Mouse (Mus musculus) ovary, postnatal 10 days (tissue): ENCODE data around the gene Rgl2.
"Not testable (repeated sequence)": the region's sequence is repeated elsewhere in the genome, so short reads cannot be mapped to it uniquely, and the experiment has no call there.

Experiments
- DNase-seq: peaks from one replicate; pipeline ENCODE4 v3.0.0; 2022; ENCODE audit warnings: low spot score

The Rgl2 gene

DNA sequence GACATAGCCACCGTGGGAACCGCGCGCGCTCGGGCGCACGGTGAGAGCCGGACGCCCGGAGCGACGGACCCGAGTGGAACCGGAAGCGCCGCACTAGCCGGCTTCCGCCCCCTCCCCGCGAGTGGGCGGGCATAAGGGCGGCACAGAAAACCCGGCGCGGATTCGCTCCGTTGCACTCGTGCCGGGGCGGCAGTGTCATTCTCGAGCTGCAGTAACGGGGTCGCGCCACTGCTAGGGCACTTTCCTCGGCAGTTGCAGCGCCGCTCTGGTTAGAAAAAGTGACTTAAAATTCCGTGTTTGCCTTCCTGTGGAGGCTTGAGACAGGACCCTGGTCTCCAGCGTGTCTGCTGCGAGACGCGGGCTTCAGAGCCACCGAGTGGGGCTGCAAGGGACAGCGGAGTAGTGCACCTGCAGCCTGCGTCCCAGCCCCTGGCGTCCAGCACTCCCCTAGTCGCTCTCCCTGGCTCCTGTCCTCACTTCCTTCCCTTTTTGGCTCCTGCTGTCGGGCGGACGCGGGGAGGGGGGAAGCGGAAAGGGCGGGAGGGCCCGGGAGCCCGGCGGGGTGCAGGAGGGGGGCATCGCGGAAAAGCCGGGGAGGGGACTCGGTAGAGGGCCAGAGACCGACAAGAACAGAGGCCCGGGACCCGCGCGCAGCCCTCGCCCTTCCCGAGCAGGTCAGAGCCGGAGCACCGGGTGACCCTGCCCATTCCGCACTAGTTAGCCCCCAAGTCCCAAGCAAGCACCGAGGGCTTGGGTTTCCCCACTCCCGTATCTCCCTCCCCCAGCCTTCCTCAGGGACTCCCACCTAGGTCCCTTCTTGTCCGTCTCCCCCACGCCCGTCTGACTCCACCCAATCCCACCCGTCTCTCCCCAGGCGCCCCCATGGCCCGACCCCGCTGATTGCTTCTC, at the start of gene Rgl2:
Gene Rgl2 (plus strand): TSS at position 173 of the 909 bp plus-strand sequence.
- DNase-seq, result peak; percentile 93

DNA sequence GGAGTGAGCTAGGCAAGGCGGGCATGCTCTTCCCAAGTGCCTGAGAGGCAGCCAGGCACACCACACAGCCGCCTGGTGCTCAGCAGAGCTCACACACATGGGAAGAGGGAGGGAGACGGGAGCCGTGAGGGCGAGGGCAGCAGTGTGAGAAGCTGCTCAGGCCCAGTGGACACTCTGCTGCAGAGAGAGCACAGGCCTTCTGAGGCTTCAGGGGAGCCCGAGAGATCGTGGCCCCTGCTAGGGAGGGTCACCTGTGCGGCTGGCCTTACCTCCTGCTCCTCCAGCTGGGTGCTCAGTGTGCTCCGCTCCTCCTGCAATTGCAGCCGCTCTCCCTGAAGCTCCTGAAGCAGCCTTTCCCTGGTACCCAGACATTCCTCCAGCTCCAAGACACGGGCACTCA, 45.0 kb upstream of the Rgl2 start:
- DNase-seq, result not testable (repeated sequence)

DNA sequence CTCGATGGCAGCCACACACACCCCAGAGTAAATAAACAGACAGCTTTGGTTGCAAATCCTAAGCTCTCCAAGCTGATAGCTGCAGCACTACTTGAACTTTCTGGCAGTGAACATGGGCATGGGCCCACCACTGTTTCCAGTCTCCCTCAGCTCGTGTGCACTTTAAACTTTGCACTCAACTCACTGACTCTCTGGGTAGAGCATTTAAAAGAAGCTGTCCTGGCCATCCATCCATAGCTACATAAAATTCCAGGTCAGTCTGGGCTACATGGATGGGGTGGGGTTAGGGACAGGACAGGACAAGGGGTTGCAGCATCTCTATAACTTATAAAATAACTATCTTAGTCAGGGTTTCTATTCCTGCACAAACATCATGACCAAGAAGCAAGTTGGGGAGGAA, 41.5 kb upstream of the Rgl2 start:
- not testable (repeated sequence) for DNase-seq

DNA sequence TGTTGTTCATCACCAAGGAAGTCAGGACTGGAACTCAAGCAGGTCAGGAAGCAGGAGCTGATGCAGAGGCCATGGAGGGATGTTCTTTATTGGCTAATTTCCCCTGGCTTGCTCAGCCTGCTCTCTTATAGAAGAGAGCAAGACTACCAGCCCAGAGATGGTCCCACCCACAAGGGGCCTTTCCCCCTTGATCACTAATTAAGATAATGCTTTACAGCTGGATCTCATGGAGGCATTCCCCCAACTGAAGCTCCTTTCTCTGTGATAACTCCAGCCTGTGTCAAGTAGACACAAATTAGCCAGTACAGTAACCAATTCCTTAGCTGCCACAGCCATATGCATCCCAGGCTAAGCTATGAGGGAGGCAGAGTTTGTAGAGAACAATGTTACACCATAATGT, 41.1 kb upstream of the Rgl2 start:
- not testable (repeated sequence) for DNase-seq

DNA sequence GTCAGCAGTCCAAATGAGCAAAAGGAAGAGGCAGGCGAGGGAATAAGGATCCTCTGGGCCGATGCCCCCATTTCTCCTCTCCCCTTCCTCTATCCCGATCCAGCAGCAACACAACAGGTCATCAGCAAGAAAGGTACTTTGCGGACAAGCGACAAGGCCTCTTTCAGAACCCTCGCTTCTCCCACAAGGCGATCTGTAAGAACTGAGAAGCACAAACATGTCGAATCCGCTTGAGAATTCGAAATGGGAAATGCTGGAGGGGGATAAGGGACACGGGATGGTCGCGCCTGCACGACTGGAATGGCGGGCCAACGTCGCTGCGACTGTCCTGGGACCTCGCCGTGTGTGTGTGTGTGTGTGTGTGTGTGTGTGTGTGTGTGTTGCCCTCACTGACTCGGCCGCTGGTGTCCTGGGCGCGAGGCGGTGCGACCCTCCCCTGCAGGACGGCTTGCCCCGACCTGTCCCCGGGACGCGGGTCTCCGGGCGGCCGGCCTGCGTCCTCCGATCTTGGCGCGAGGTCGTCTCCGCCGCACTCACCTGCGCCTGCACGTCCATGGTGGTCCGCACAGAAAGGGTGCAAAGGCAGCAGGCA, 39.3 kb upstream of the Rgl2 start:
- not testable (repeated sequence) for DNase-seq

DNA sequence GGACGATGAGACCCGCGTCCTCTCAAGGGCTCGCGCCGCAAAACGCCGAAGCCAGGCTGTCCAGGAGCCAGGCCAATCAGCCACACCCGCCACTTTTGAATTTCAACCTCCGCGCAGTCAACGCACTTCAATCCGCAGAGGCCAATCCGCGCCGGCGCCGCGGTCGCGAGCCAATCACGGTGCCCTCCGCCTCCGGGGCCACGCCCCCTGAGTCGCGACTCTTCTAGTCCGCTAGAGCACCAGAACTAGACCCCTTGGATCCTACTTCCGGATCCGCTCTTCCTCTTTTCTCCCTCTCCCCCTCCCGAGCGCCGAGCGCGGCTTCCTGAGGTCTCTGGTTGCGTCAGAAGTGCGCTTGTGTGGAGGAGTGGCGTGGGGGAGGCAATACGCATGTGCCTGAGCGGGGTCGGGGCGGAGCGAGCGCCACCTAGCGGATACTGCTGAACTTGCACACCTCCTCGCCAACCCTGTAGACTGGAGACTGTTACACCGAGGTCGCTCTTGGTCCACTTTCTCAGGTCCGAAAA, 38.7 kb upstream of the Rgl2 start, which contains the start of gene Kifc1:
Gene Kifc1 (minus strand): TSS at position 129 of the 527 bp plus-strand sequence.
- DNase-seq, result peak; percentile 95

DNA sequence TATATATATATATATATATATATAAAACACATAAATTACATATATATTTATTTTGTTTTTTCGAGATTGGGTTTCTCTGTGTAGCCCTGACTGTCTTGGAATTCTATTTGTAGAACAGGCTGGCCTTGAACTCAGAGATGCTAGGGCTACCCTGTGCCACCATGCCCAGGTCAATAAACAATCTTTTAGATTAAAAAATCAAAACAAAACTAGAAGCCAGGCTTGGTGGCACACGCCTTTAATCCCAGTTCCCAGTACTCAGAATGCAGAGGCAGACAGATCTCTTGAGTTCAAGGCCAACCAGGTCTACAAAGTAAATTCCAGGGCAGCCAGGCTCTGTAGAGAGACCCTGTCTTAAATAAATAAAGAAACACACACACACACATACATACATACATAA, 38.0 kb upstream of the Rgl2 start:
- DNase-seq, result no peak

DNA sequence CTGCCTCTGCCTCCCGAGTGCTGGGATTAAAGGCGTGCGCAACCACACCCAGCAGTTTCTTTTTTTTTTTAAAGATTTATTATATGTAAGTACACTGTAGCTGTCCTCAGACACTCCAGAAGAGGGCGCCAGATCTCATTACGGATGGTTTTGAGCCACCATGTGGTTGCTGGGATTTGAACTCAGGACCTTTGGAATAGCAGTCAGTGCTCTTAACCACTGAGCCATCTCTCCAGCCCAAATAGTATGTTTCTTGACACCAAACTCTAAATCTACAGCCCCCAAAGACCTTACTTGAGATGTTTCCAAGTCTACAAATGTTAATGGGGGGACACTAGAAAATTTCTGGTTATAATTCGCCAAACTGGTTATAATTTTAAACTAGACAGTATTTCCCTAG, 37.5 kb upstream of the Rgl2 start:
- not testable (repeated sequence) for DNase-seq

DNA sequence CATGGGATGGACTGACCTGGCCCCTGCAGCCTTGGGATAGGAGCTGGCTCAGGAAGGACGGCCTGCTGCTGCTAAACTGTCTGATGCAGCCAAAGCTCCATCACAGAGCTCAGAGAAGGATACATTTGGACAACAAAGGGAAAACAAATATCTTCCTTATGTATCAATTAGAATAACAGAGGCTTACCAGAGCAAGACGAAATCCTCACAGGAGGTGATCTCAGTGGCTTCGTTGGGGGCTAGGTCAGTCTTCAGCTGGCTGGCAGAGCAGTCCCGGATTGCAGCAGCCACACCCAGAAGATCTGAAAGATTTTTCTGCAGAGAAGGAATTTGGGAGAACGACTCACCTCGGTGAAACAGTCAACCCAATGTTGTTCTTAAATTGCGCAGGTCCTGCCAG, 36.9 kb upstream of the Rgl2 start:
- no peak for DNase-seq

DNA sequence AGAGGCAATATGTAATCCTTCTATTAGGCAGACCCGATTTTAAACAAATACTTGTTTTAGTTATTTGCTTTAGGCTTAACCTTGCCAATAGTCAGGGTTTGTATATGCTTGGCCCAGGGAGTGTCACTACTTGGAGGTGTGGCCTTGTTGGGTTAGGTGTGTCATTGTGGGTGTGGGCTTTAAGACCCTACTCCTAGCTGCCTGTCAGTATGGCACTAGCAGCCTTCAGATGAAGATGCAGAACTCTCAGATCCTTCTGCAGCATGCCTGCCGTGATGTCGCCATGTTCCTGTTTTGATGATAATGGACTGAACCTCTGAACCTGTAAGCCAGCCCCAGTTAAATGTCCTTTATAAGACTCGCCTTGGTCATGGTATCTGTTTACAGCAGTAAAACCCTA, 36.3 kb upstream of the Rgl2 start:
- DNase-seq, result not testable (repeated sequence)

DNA sequence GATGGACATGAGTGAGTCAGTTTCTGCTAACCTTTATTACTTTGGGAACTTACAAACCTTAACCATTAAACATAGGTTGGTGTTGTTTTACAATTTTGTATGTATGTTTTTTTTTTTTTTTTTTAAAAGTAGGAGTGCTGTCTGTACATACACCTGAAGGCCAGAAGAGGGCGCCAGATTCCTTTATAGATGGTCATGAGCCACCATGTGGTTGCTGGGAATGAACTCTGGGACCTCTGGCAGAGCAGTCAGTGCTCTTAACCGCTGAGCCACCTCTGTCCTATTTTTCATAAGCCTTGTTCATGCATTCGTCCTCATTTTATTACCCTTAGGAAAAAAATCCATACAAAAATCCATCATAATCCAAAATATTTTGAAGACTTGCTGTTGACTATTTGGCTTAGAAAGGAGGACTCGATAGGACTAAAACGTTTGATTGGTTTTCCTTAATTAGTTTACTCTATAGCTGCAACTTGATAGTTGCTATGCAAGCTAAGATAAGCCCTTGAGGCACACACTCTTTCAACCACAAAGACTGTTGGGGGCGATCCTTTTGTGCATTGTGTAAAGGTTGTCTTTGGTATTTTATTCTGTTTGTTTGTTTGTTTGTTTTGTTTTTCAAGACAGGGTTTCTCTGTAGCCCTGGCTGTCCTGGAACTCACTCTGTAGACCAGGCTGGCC, 32.1 kb upstream of the Rgl2 start:
- DNase-seq, result no peak

DNA sequence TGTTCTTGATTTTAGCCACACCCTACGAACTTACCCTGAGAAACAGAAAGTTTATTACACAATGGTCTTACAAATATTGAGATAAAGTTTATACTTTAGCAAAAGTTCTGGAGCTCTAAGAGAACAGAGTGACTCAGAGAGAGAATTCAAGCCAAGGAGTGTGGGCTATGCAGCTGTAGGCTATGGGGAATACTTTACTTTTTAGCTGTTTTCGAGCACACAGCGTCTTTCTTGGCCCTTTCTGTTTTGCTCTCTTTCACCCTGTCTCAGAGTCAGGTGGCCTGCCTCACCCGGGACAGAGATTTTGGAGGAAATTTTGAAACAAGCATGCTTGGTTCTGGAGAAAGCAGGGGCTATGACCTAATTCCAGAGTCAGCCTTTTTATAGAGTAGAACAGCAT, 31.1 kb upstream of the Rgl2 start:
- DNase-seq, result not testable (repeated sequence)

DNA sequence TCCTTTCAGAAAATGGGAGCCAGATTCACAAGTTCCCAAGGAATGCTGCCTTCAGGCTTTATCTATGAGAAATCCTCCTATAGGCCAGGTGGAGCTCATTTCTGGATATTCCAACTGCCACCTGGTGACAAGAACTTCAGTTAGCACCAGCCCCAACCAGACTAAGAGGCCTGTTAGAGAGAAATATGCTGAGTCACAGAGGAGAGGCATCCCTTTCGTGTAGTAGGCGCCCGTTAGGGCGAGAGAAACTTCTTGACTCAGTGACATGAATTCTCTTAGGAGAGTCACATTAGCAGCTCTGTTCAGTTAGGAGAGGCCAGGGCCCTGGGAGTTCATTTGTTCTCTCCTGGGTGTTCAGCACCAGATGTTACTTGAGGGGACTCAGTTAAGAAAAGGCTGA, 29.7 kb upstream of the Rgl2 start:
- no peak for DNase-seq

DNA sequence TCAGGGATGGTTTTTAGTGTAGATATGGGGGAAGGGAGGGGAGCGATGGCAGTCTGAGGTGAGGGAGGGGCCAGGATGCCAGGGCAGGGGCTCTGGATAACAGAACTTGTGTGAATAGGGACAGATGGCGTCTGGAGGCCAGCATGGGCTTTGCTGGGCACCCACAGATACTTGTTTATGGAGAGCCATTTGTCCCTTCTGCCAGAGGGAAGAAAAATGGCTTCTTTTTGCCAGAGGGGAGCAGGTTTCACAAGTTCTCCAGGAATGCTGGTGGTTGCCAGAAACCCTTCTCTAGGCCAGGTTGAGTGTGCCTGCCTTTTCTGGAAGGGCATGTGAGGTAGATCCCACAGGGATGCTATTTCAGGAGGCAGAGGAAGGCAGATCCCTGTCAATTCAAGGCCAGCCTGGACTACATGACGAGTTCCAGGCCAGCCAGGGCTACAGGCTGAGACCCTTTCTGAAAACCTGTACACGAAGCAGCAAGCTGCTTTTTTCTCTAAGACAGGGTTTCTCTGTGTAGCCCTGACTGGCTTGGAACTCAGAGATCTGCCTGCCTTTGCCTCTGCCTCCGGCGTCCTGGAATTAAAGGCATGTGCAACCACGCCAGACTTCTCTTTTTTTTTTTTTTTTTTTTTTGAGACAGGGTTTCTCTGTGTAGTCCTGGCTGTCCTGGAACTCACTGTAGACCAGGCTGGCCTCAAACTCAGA, 28.9 kb upstream of the Rgl2 start:
- no peak for DNase-seq

DNA sequence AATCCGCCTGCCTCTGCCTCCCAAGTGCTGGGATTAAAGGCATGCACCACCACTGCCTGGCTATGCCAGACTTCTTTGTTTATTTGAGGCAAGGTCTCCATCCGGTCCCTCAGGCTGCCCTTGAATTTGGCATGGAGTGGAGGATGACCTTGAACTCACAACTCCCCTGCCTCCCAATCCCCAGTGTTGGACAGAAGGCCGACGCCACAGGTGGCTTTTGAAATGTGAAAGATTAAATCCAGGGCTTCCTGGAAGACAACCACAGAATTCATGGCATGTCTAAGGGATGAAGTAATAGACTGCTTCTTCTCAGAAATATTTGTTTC, 28.4 kb upstream of the Rgl2 start:
- DNase-seq, result no peak

DNA sequence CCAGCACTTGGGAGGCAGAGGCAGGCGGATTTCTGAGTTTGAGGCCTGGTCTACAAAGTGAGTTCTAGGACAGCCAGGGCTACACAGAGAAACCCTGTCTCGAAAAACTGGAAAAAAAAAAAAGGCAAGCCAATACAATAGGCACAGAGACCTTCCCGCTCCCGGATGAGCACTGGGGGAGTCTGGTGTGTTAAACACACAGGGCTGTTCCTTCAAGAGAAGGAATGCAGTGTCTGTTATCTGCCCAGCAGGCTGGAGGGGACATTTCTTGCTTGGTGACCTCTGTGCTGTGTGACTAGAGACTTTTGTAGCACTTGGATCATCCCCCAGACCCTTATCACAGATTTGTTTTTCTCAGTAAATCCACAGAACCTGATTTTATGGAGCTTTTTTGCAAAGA, 27.7 kb upstream of the Rgl2 start:
- DNase-seq, result no peak

DNA sequence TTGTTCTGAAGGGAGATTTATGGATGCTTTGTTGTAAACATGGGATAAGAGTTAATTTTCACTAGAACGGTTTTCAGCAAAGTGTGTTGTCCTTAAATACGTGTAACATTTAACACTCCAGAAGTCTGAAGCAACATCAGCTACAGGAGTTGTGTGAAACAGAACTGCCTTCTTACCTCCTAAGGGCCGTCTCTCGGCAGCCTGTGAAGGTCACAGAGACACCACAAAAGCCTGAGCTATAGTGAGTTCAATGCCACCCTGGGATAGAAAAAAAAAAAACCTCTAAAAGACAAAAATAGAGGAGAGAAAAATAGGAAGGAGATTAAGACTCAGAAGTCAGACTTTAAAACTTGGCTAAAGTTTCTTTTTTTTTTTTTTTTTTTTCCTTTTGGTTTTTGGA, 27.3 kb upstream of the Rgl2 start:
- DNase-seq, result no peak

DNA sequence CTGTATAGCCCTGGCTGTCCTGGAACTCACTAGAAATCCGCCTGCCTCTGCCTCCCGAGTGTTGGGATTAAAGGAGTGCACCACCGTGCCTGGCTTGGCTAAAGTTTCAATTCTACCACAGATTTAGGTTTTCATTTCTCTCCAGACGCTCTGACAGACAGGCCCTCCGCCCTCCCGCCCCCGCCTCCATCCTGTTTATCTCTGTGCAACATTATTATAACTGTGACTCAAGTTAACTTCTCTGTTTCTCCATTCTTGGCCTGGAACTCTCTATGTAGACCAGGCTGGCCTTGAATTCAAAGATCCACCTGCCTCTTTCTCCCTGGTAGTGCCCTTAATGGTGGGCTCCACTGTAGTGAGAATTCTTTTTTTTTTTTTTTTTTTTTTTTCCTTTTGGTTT, 26.9 kb upstream of the Rgl2 start:
- no peak for DNase-seq

DNA sequence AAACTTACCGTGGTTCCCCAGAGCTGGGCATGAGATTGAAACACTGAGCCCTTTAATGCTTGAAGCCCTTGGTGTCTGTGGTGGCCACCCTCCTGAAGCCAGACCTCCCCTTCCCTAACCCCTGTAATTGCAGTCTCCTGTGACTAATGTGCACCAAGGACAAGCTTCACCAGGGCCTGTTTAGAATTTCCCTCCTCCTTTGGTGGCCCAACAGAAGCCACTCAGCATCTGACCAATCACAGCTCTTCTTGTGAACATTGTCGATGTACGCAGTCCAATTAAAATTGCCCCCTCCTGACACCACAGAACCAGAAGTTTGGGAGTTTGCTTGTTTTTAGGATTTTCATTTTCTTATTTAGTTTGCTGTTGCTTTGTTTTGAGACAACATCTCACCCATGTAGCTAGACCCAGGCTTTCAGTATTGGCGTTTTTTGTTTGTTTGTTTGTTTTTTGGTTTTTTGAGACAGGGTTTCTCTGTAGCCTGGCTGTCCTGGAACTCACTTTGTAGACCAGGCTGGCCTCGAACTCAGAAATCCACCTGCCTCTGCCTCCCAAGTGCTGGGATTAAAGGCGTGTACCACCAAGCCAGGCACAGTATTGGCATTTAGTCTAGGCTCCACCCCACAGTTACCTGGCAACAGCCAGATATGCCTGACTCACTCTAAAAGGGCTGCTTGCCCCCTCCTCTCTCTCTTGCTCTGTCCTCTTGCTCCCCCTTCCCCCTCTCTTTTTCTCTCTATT, 25.3 kb upstream of the Rgl2 start:
- DNase-seq, result not testable (repeated sequence)

DNA sequence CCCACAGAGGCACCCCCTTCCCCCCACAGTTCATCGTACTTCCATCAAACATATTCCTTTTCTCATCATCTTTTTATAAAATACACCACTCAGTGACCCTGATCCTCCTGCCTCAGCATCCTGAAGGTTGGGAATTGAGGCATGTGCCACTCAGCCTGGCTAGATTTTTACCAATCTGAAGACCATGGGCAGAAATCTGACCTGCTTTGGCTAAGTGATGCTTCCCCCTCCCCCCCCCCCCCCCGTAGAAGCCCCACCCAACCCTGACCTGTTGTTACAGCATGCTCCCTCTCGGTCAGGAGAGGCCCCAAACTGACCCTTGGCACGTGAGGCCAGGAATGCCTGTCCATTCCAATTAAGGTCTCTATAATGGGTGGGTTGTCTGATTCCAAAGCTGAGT, 24.5 kb upstream of the Rgl2 start, which contains the start of gene Platr17:
Gene Platr17 (plus strand): TSS at position 301 of the 400 bp plus-strand sequence.
- DNase-seq, result not testable (repeated sequence)

DNA sequence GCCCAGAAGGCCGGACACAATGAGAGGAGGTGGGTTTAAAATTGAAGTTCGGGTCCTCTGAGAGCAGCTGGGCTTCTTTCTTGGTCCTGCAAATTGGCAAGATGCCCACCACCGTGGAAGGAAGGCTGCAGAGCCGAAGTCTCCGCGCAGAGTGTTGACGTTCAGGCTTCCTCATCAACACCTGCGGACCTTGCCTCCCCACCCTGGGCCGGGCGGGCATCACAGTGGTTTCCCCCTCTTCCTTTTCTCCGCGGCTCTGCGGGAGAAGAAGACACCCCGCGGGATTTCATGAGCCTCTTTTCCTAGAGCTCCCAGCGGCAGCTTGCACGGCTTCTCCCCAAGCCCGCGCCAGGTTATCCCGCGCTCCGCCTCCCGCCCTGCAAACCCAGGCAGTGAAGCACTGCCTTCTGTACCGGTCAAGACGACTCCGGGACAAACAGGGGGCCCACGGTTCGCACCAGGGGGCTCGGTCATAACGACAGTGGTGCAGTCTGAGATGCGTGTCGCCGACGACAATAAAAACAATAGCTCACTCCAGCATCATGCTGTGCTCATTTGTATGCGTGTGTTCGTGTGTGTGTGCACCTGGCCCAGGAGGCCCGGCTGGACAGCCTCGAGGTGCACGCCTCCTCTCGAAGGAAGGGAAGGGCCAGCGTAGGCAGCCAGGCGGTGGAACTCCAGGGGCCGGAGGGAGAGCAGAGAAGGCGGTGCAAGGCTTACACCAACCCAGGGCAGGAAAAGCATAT, 20.8 kb upstream of the Rgl2 start:
- DNase-seq, result no peak
